8 mouse cellular contexts compared by ENCODE assay signal in the genomic region with DNA sequence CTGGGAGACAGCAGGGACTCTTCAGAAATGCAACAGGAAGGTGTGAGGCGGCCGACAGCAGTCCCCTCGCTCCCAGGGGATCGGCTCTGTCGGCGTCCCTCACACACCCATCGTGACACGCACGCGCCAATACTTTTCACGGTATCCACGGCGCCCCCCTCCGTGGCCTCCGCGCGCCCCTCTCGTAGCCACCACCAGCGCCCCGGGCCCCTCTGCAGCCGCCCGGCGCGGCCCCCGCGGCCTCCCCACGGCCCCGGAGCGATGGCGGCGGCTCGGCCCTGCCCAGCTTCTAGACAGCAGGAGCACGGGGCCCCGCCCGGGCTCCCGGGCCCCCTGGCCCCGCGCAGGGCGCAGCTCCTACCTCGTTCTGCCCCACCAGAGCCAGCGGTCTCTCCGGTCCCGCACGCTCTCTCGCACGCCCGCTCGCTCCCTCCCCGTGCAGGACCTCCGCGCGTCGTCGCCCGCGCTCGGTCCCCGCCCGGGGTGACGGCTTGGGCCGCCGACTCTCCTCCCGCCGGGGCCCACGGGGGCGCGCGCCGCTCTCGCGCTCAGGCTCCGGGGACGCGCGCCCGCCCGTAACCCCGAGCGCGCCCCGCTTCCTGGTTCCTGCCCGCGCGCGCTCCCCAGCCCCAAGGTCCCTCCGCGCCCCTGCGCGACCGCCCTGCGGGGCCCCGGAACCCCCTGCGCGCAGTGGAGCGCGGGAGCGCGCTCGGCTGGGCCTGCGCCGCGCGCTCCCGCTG. TPM values are rescaled to one million over a fixed set of nuclear protein-coding genes. Genes with fewer than 3 reads are reported as not detected.
A peak's percentile ranks its signal among the peaks of the same experiment; 100 is the strongest.
DNase-seq lines count a peak whose midpoint lies in the region; ATAC-seq and TF ChIP-seq lines count a peak whose summit lies in the region.

TSS of gene Stat5b (minus strand) at position 687 of the 740 bp plus-strand sequence.

- H3K4me2 ChIP-seq in embryonic facial prominence, embryonic 13.5 days, result peak within 1 kb of the TSS; percentile 83
- peak within 1 kb of the TSS; percentile 75 for H3K4me2 ChIP-seq in limb, embryonic 14.5 days (replicated peaks; ENCODE audit: low read depth, low read length, severe bottlenecking)
- peak within 1 kb of the TSS; percentile 73 for H3K4me2 ChIP-seq in midbrain, embryonic 15.5 days

- H3K9me3 ChIP-seq in embryonic facial prominence, embryonic 13.5 days, result no peaks in the 10 kb centered on the region
- no peaks in the 10 kb centered on the region for H3K9me3 ChIP-seq in limb, embryonic 14.5 days (ENCODE audit: control insufficient read depth, low read length)
- no peaks in the 10 kb centered on the region for H3K9me3 ChIP-seq in midbrain, embryonic 15.5 days

- peak within 1 kb of the TSS; percentile 78 for H3K27ac ChIP-seq in embryonic facial prominence, embryonic 13.5 days
- peak within 1 kb of the TSS; percentile 96 for H3K27ac ChIP-seq in heart, adult 2 months
- peak within 1 kb of the TSS; percentile 94 for H3K27ac ChIP-seq in kidney, adult 2 months (ENCODE audit: insufficient read depth, low read depth, low read length)
- H3K27ac ChIP-seq in limb, embryonic 14.5 days (replicated peaks; ENCODE audit: low read depth, low read length), result peak within 1 kb of the TSS; percentile 73
- H3K27ac ChIP-seq in midbrain, embryonic 15.5 days, result peak within 1 kb of the TSS; percentile 76

- TF ChIP-seq EP300 in heart, adult 2 months (IDR thresholded peaks at IDR 0.05; ENCODE audit: insufficient read depth, low read depth, low read length), result no peak

- intact Hi-C loops in heart, adult 2 months (cut with DNase I), result no loop called here

- H3K36me3 ChIP-seq in embryonic facial prominence, embryonic 13.5 days, result no peaks in the 10 kb centered on the region
- H3K36me3 ChIP-seq in heart, adult 2 months (ENCODE audit: control insufficient read depth, insufficient read depth, low read length), result peaks cover 10% of the 10 kb centered on the region; the same call in 1 of the 2 replicates
- H3K36me3 ChIP-seq in kidney, adult 2 months (ENCODE audit: control insufficient read depth, insufficient read depth, low read length), result no peaks in the 10 kb centered on the region
- no peaks in the 10 kb centered on the region for H3K36me3 ChIP-seq in limb, embryonic 14.5 days (ENCODE audit: control insufficient read depth, insufficient read depth, low read length)
- no peaks in the 10 kb centered on the region for H3K36me3 ChIP-seq in midbrain, embryonic 15.5 days (replicated peaks)

- no peaks in the 10 kb centered on the region for H3K79me2 ChIP-seq in heart, adult 2 months (replicated peaks; ENCODE audit: control insufficient read depth, insufficient read depth, low read length)

- TF ChIP-seq POLR2A in heart, adult 2 months (IDR thresholded peaks at IDR 0.05; ENCODE audit: insufficient read depth, low read depth, low read length), result peak; percentile 41; the same call in 1 of the 2 replicates
- TF ChIP-seq POLR2A in kidney, adult 2 months (IDR thresholded peaks at IDR 0.05; ENCODE audit: low read depth, low read length), result no peak
- peak; percentile 76; the same call in 1 of the 2 replicates for TF ChIP-seq POLR2A in limb, embryonic 14.5 days (IDR thresholded peaks at IDR 0.05; ENCODE audit: borderline replicate concordance, extremely low read depth, insufficient read depth, insufficient read length)

- ATAC-seq in embryonic facial prominence, embryonic 13.5 days (ENCODE audit: insufficient number of reproducible peaks, insufficient read depth, low FRiP score, low TSS enrichment, low read depth), result peak; percentile 65
- ATAC-seq in limb, embryonic 14.5 days (ENCODE audit: low FRiP score, low read depth), result peak; percentile 71
- peak; percentile 89 for ATAC-seq in midbrain, embryonic 15.5 days (replicated peaks)

- peaks cover 21% of the 10 kb centered on the region for H3K4me1 ChIP-seq in embryonic facial prominence, embryonic 13.5 days
- peaks cover 9% of the 10 kb centered on the region for H3K4me1 ChIP-seq in heart, adult 2 months (ENCODE audit: control insufficient read depth, insufficient read depth, low read length)
- peaks cover 23% of the 10 kb centered on the region for H3K4me1 ChIP-seq in kidney, adult 2 months (ENCODE audit: control insufficient read depth, insufficient read depth, low read length)
- 0 out of 2 replicates have a peak, but pooled peaks cover 10% of the 10 kb centered on the region for H3K4me1 ChIP-seq in limb, embryonic 14.5 days (ENCODE audit: control insufficient read depth, insufficient read depth, low read length)
- H3K4me1 ChIP-seq in midbrain, embryonic 15.5 days, result peaks cover 28% of the 10 kb centered on the region

- no peak for TF ChIP-seq CTCF in heart, adult 2 months (IDR thresholded peaks at IDR 0.05)
- no peak for TF ChIP-seq CTCF in kidney, adult 2 months (conservative IDR thresholded peaks at IDR 0.05; ENCODE audit: insufficient read depth, insufficient read length, low read depth, low read length)

- WGBS in embryonic facial prominence, embryonic 13.5 days, result under 1% methylated on average over 102 of the region's 104 CpGs
- 1% methylated on average over 99 of the region's 104 CpGs for WGBS in heart, adult 2 months
- under 1% methylated on average over 102 of the region's 104 CpGs for WGBS in kidney, adult 2 months
- WGBS in limb, embryonic 14.5 days, result 1% methylated on average over 41 of the region's 104 CpGs
- under 1% methylated on average over 100 of the region's 104 CpGs for whole genome bisulfite sequencing in midbrain, embryonic 15.5 days

- peak within 1 kb of the TSS; percentile 92 for H3K4me3 ChIP-seq in embryonic facial prominence, embryonic 13.5 days
- H3K4me3 ChIP-seq in heart, adult 2 months, result peak within 1 kb of the TSS; percentile 84
- H3K4me3 ChIP-seq in kidney, adult 2 months (ENCODE audit: insufficient read depth, low read depth, low read length), result peak within 1 kb of the TSS; percentile 81
- H3K4me3 ChIP-seq in limb, embryonic 14.5 days (replicated peaks; ENCODE audit: low read length), result peak within 1 kb of the TSS; percentile 97
- peak within 1 kb of the TSS; percentile 64 for H3K4me3 ChIP-seq in midbrain, embryonic 15.5 days

- peak; percentile 91 for DNase-seq in A20 (ENCODE audit: low read depth, low spot score)
- peak; percentile 82 to 93 for DNase-seq in adrenal gland, postnatal 36 days
- peak; percentile 90 to 93 for DNase-seq in heart, adult 2 months
- DNase-seq in kidney, adult 2 months, result peak; percentile 80
- DNase-seq in limb, embryonic 14.5 days (ENCODE audit: low spot score), result peak; percentile 70
- DNase-seq in spleen, postnatal 36 days (ENCODE audit: low spot score in 2 of 2), result peak; percentile 85 to 86

- peak within 1 kb of the TSS; percentile 94 for H3K9ac ChIP-seq in embryonic facial prominence, embryonic 13.5 days
- H3K9ac ChIP-seq in heart, adult 2 months (ENCODE audit: low read depth, low read length), result peak within 1 kb of the TSS; percentile 100
- peak within 1 kb of the TSS; percentile 96 for H3K9ac ChIP-seq in limb, embryonic 14.5 days (ENCODE audit: low read depth, low read length, severe bottlenecking)
- peak within 1 kb of the TSS; percentile 80 for H3K9ac ChIP-seq in midbrain, embryonic 15.5 days

- H3K27me3 ChIP-seq in embryonic facial prominence, embryonic 13.5 days, result peaks cover 29% of the 10 kb centered on the region
- H3K27me3 ChIP-seq in heart, adult 2 months (ENCODE audit: control insufficient read depth, insufficient read depth, low read length), result no peaks in the 10 kb centered on the region
- no peaks in the 10 kb centered on the region for H3K27me3 ChIP-seq in kidney, adult 2 months (replicated peaks; ENCODE audit: control insufficient read depth, insufficient read depth, low read length)
- H3K27me3 ChIP-seq in limb, embryonic 14.5 days (ENCODE audit: control insufficient read depth, insufficient read depth, low read length), result no peaks in the 10 kb centered on the region
- H3K27me3 ChIP-seq in midbrain, embryonic 15.5 days (replicated peaks), result 0 out of 2 replicates have a peak, but pooled peaks cover 5% of the 10 kb centered on the region

RNA-seq across cellular contexts. Expression of gene Stat5b, which starts in this region (rescaled TPM):
- 100 to 1,000 TPM in 1 of 2 experiments, 10 to 100 TPM in 1; 58.3 to 111 TPM for total RNA-seq in adrenal gland, postnatal 36 days (2021)
- 19.1 and 19.9 TPM in 2 replicates for polyA plus RNA-seq in embryonic facial prominence, embryonic 13.5 days (2015; fragmentation: Nextera tagmentation; extraction: Ambion mirVana)
- 10 to 100 TPM; 58.6 to 65.2 TPM for total RNA-seq in heart, adult 2 months (2021)
- 35.4 and 50.7 TPM in 2 replicates for polyA plus RNA-seq in heart, adult 2 months (2012; rRNA removed)
- polyA plus RNA-seq in kidney, adult 2 months (2012; rRNA removed), result 23.2 and 24.0 TPM in 2 replicates
- 24.4 and 27.0 TPM in 2 replicates for polyA plus RNA-seq in limb, embryonic 14.5 days (2012; rRNA removed)
- polyA plus RNA-seq in limb, embryonic 14.5 days (2014; fragmentation: Nextera tagmentation; extraction: Ambion mirVana), result 21.9 and 22.1 TPM in 2 replicates
- 20.4 and 20.5 TPM in 2 replicates for polyA plus RNA-seq in midbrain, embryonic 15.5 days (2015; fragmentation: Nextera tagmentation; extraction: Ambion mirVana)

Comparison
In these comparisons a context has a peak if more than half of its experiments do, and no peak if none do; other contexts are left out.
1. Peak in every context shown above with its lines: DNase-seq, ATAC-seq, H3K4me3 ChIP-seq and H3K27ac ChIP-seq.